ENCODE assay signal across 8 mouse cellular contexts in genomic region chr9:46272677-46273454, GRCm38 (mm10). TPM values are rescaled to one million over a fixed set of nuclear protein-coding genes. Genes with fewer than 3 reads are reported as not detected.
DNase-seq lines count a peak whose midpoint lies in the region; ATAC-seq and TF ChIP-seq lines count a peak whose summit lies in the region.

Zpr1 (plus strand) TSS chr9:46273064.

- 6% methylated on average over 45 of the region's 45 CpGs for WGBS in forebrain, embryonic 12.5 days
- 6% methylated on average over 45 of the region's 45 CpGs for WGBS in heart, postnatal 0 days
- 2% methylated on average over 45 of the region's 45 CpGs for WGBS in liver, embryonic 16.5 days (ENCODE audit: insufficient replicate concordance)
- 5% methylated on average over 45 of the region's 45 CpGs for WGBS in neural tube, embryonic 13.5 days

- H3K9me3 ChIP-seq in E14TG2a.4 (ENCODE audit: low read length): no peaks in the 10 kb centered on the region
- no peaks in the 10 kb centered on the region for H3K9me3 ChIP-seq in forebrain, embryonic 12.5 days
- no peaks in the 10 kb centered on the region for H3K9me3 ChIP-seq in heart, postnatal 0 days (replicated peaks; ENCODE audit: control insufficient read depth, low read length)
- H3K9me3 ChIP-seq in liver, embryonic 16.5 days (replicated peaks; ENCODE audit: control insufficient read depth, low read length): no peaks in the 10 kb centered on the region
- no peaks in the 10 kb centered on the region for H3K9me3 ChIP-seq in neural tube, embryonic 13.5 days

- peak within 1 kb of the TSS; percentile 98 for H3K4me2 ChIP-seq in forebrain, embryonic 12.5 days
- peak within 1 kb of the TSS; percentile 95 for H3K4me2 ChIP-seq in heart, postnatal 0 days (ENCODE audit: low read depth, low read length)
- peak within 1 kb of the TSS; percentile 79 for H3K4me2 ChIP-seq in liver, embryonic 16.5 days (ENCODE audit: low read depth, low read length)
- H3K4me2 ChIP-seq in neural tube, embryonic 13.5 days: peak within 1 kb of the TSS; percentile 90

- DNase-seq in c-Kit-positive CD71-positive TER-119-positive erythroid progenitor cells, embryonic 14.5 days (ENCODE audit: low spot score): peak; percentile 87
- peak; percentile 94 for DNase-seq in heart, postnatal 0 days (ENCODE audit: low spot score)
- peak; percentile 90 to 93 for DNase-seq in kidney, postnatal 4 days

- peak; percentile 43; the same call in 1 of the 2 replicates for TF ChIP-seq POLR2A in testis, adult 2 months (IDR thresholded peaks at IDR 0.05; ENCODE audit: control insufficient read depth, low read depth, low read length)

- peak within 1 kb of the TSS; percentile 77 for H3K9ac ChIP-seq in forebrain, embryonic 12.5 days
- H3K9ac ChIP-seq in heart, postnatal 0 days (replicated peaks; ENCODE audit: low read depth, low read length): peak within 1 kb of the TSS; percentile 60
- H3K9ac ChIP-seq in liver, embryonic 16.5 days (ENCODE audit: low read depth, low read length): peak within 1 kb of the TSS; percentile 75
- peak within 1 kb of the TSS; percentile 77 for H3K9ac ChIP-seq in neural tube, embryonic 13.5 days

- H3K27ac ChIP-seq in forebrain, embryonic 12.5 days: peak within 1 kb of the TSS; percentile 61
- H3K27ac ChIP-seq in heart, postnatal 0 days (ENCODE audit: low read depth): peak within 1 kb of the TSS; percentile 78
- peak within 1 kb of the TSS; percentile 68 for H3K27ac ChIP-seq in liver, embryonic 16.5 days (ENCODE audit: low read length)
- peak within 1 kb of the TSS; percentile 57 for H3K27ac ChIP-seq in neural tube, embryonic 13.5 days (replicated peaks)
- H3K27ac ChIP-seq in testis, adult 2 months (ENCODE audit: control insufficient read depth, insufficient read depth, low read depth, low read length): peak within 1 kb of the TSS; percentile 19

- H3K36me3 ChIP-seq in E14TG2a.4 (ENCODE audit: insufficient read depth, low read length): peaks cover 37% of the 10 kb centered on the region
- H3K36me3 ChIP-seq in forebrain, embryonic 12.5 days (replicated peaks): peaks cover 35% of the 10 kb centered on the region
- H3K36me3 ChIP-seq in heart, postnatal 0 days (replicated peaks; ENCODE audit: control insufficient read depth, insufficient read depth, low read length): peaks cover 37% of the 10 kb centered on the region
- peaks cover 22% of the 10 kb centered on the region for H3K36me3 ChIP-seq in liver, embryonic 16.5 days (ENCODE audit: control insufficient read depth, insufficient read depth)
- peaks cover 36% of the 10 kb centered on the region for H3K36me3 ChIP-seq in neural tube, embryonic 13.5 days
- H3K36me3 ChIP-seq in testis, adult 2 months (ENCODE audit: control insufficient read depth, insufficient read depth, low read length): peaks cover 4% of the 10 kb centered on the region

- peak; percentile 95 for ATAC-seq in forebrain, embryonic 12.5 days (ENCODE audit: low FRiP score)
- ATAC-seq in heart, postnatal 0 days (ENCODE audit: insufficient read depth, low read depth): peak; percentile 97
- peak; percentile 91 for ATAC-seq in liver, embryonic 16.5 days (ENCODE audit: low read depth)
- ATAC-seq in neural tube, embryonic 13.5 days (ENCODE audit: low read depth): peak; percentile 98

- peaks cover 38% of the 10 kb centered on the region for H3K4me1 ChIP-seq in E14TG2a.4 (replicated peaks; ENCODE audit: low read depth, low read length)
- peaks cover 13% of the 10 kb centered on the region for H3K4me1 ChIP-seq in forebrain, embryonic 12.5 days
- H3K4me1 ChIP-seq in heart, postnatal 0 days (ENCODE audit: control insufficient read depth, insufficient read depth): peaks cover 7% of the 10 kb centered on the region; the same call in 1 of the 2 replicates
- peaks cover 18% of the 10 kb centered on the region for H3K4me1 ChIP-seq in liver, embryonic 16.5 days (ENCODE audit: control insufficient read depth, low read depth, low read length)
- peaks cover 14% of the 10 kb centered on the region for H3K4me1 ChIP-seq in neural tube, embryonic 13.5 days (replicated peaks)
- H3K4me1 ChIP-seq in testis, adult 2 months (ENCODE audit: control insufficient read depth, insufficient read depth, low read length): peaks cover 5% of the 10 kb centered on the region

- peaks cover 33% of the 10 kb centered on the region for H3K27me3 ChIP-seq in E14TG2a.4 (ENCODE audit: insufficient read depth, low read length)
- H3K27me3 ChIP-seq in forebrain, embryonic 12.5 days: peaks cover 26% of the 10 kb centered on the region
- H3K27me3 ChIP-seq in heart, postnatal 0 days (ENCODE audit: control insufficient read depth, insufficient read depth, low read length): peaks cover 7% of the 10 kb centered on the region
- no peaks in the 10 kb centered on the region for H3K27me3 ChIP-seq in liver, embryonic 16.5 days (ENCODE audit: control insufficient read depth, insufficient read depth, low read depth, low read length)
- peaks cover 27% of the 10 kb centered on the region for H3K27me3 ChIP-seq in neural tube, embryonic 13.5 days
- no peaks in the 10 kb centered on the region for H3K27me3 ChIP-seq in testis, adult 2 months (ENCODE audit: control insufficient read depth, insufficient read depth, low read length)

- H3K4me3 ChIP-seq in E14TG2a.4 (replicated peaks; ENCODE audit: low read length): peak within 1 kb of the TSS; percentile 95
- H3K4me3 ChIP-seq in forebrain, embryonic 12.5 days (replicated peaks): peak within 1 kb of the TSS; percentile 93
- H3K4me3 ChIP-seq in heart, postnatal 0 days (ENCODE audit: low read depth, low read length): peak within 1 kb of the TSS; percentile 87
- H3K4me3 ChIP-seq in liver, embryonic 16.5 days (ENCODE audit: low read depth, low read length): peak within 1 kb of the TSS; percentile 88
- H3K4me3 ChIP-seq in neural tube, embryonic 13.5 days: peak within 1 kb of the TSS; percentile 76
- H3K4me3 ChIP-seq in testis, adult 2 months (ENCODE audit: control insufficient read depth, low read depth, low read length): peak within 1 kb of the TSS; percentile 95

- TF ChIP-seq EP300 in heart, postnatal 0 days (IDR thresholded peaks at IDR 0.05; ENCODE audit: low read depth): no peak; the same call in 1 of the 2 replicates

- peak; percentile 21; the same call in 1 of the 2 replicates for TF ChIP-seq CTCF in E14TG2a.4 (conservative IDR thresholded peaks at IDR 0.05; ENCODE audit: low read length)
- TF ChIP-seq CTCF in heart, postnatal 0 days (IDR thresholded peaks at IDR 0.05; ENCODE audit: low read depth): peak; percentile 20; the same call in 1 of the 2 replicates
- TF ChIP-seq CTCF in testis, adult 2 months (IDR thresholded peaks at IDR 0.05; ENCODE audit: control insufficient read depth, insufficient read depth, insufficient replicate concordance, low read depth, low read length): no peak

RNA-seq across cellular contexts. Expression of gene Zpr1, which starts in this region (rescaled TPM):
- 61.4 and 66.2 TPM in 2 replicates for polyA plus RNA-seq in forebrain, embryonic 12.5 days (2016; fragmentation: Nextera tagmentation; extraction: Ambion mirVana)
- total RNA-seq in heart, postnatal 0 days (2014; rRNA removed; ENCODE audit: low replicate concordance): 19.3 and 22.2 TPM in 2 replicates
- 23.6 and 25.6 TPM in 2 replicates for polyA plus RNA-seq in heart, postnatal 0 days (2015; fragmentation: Nextera tagmentation; extraction: Ambion mirVana)
- 20.5 and 23.6 TPM in 2 replicates for polyA plus RNA-seq in liver, embryonic 16.5 days (2015; fragmentation: Nextera tagmentation; extraction: Ambion mirVana)
- polyA plus RNA-seq in neural tube, embryonic 13.5 days (2015; fragmentation: Nextera tagmentation; extraction: Ambion mirVana): 54.4 and 59.3 TPM in 2 replicates
- 46.5 and 52.2 TPM in 2 replicates for polyA plus RNA-seq in testis, adult 2 months (2012; rRNA removed)

Comparison
In these comparisons a context has a peak if more than half of its experiments do, and no peak if none do; other contexts are left out.
1. Peak in every context shown above with its lines: DNase-seq, ATAC-seq, H3K4me3 ChIP-seq and H3K27ac ChIP-seq.
2. H3K27ac ChIP-seq: peak in every context shown above with its lines; median percentile 78 in heart, postnatal 0 days; 68 in liver, embryonic 16.5 days; 61 in forebrain, embryonic 12.5 days; 57 in neural tube, embryonic 13.5 days; 19 in testis, adult 2 months.